Mouse (Mus musculus): ENCODE measurements at regions not wholly inside any gene's neighbourhood (a gene's known extent, or its start where the extent isn't known, plus 50 kb on each side); places are given as distances from the start of the nearest gene placed in this dataset.

DNA sequence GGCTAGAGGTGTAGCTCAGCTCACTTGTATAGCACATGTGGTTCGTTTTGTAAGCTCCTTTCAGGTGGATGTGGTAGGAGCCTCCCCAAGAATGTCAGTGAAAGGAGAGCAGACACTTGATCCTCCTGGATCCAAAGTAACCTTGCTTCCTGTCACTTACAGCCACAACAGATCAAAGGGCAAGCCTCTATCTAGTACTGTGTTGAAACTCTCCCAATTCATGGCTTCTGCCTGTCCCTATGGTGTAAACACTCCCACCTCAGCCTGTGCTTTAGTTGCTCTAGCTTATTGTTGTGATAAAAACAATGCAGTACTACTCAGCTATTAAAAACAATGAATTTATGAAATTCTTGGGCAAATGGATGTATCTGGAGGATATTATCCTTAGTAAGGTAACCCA lies 95.8 kb downstream of the Kcnk1 start:
- TF ChIP-seq CTCF (IDR thresholded peaks at IDR 0.05; ENCODE audit: borderline replicate concordance, control insufficient read depth, extremely low read depth, insufficient read depth, low read length, poor library complexity) (no peak), POLR2A (IDR thresholded peaks at IDR 0.05; ENCODE audit: control insufficient read depth, extremely low read depth, insufficient read depth, low read length, poor library complexity) (no peak)

Data from thymus, adult 2 months (tissue).